In the genomic region with DNA sequence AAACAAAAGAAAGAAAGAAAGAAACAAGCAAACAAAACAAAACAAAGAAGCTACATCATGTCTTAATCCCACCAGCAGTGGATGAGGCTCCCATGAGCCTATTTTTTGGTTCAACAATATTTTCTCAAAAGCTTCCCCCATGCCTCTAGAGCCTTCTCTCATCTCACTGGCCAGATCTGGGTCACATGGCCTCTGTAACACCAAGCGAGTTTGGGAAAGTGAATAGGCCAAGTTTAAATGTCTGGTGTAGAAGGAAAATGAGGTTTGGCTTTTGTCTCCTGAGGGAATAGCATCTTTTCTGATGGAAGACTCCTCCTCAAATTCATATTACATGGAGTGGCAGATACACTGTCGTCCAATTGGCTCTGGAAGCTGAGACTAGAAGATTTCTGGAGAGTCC, we compare ENCODE assay signal across 30 mouse cellular contexts.
"Had no signal": no experiment of that assay in that cellular context is flagged by ENCODE, and none has a peak within 500 bp of the region (broad histone marks: within the 10 kb centered on the region; RNA-seq: fewer than 3 reads in every experiment).

No protein-coding gene starts in this region.

- H3K4me2 ChIP-seq: limb, embryonic 12.5 days; limb, embryonic 13.5 days; limb, embryonic 15.5 days; liver, embryonic 11.5 days; liver, embryonic 12.5 days; liver, embryonic 13.5 days; liver, embryonic 15.5 days; lung, embryonic 14.5 days; lung, embryonic 15.5 days; midbrain, embryonic 11.5 days; midbrain, embryonic 12.5 days; midbrain, embryonic 13.5 days; midbrain, embryonic 15.5 days; neural tube, embryonic 12.5 days; neural tube, embryonic 13.5 days had no signal

- H3K4me3 ChIP-seq: limb, embryonic 10.5 days; limb, embryonic 12.5 days; limb, embryonic 13.5 days; limb, embryonic 15.5 days; liver, embryonic 12.5 days; liver, embryonic 13.5 days; liver, embryonic 15.5 days; lung, embryonic 15.5 days; megakaryocyte, embryonic 14.5 days; midbrain, embryonic 10.5 days; midbrain, embryonic 12.5 days; midbrain, embryonic 13.5 days; midbrain, embryonic 15.5 days; neural tube, embryonic 12.5 days; neural tube, embryonic 13.5 days had no signal

- H3K9ac ChIP-seq: limb, embryonic 12.5 days; limb, embryonic 13.5 days; limb, embryonic 15.5 days; liver, embryonic 12.5 days; liver, embryonic 13.5 days; liver, embryonic 14.5 days; liver, embryonic 15.5 days; liver, postnatal 0 days; lung, embryonic 14.5 days; lung, embryonic 15.5 days; midbrain, embryonic 12.5 days; midbrain, embryonic 13.5 days; midbrain, embryonic 15.5 days; neural tube, embryonic 12.5 days; neural tube, embryonic 13.5 days had no signal

- H3K36me3 ChIP-seq: limb, embryonic 10.5 days; limb, embryonic 12.5 days; limb, embryonic 13.5 days; limb, embryonic 15.5 days; liver, embryonic 12.5 days; liver, embryonic 13.5 days; liver, embryonic 15.5 days; lung, embryonic 15.5 days; midbrain, embryonic 10.5 days; midbrain, embryonic 12.5 days; midbrain, embryonic 13.5 days; midbrain, embryonic 15.5 days; neural tube, embryonic 12.5 days; neural tube, embryonic 13.5 days had no signal

- H3K27me3 ChIP-seq: limb, embryonic 12.5 days; limb, embryonic 13.5 days; limb, embryonic 15.5 days; liver, embryonic 12.5 days; liver, embryonic 13.5 days; liver, embryonic 15.5 days; lung, embryonic 15.5 days; megakaryocyte, embryonic 14.5 days; midbrain, embryonic 12.5 days; midbrain, embryonic 13.5 days; midbrain, embryonic 15.5 days; neural tube, embryonic 12.5 days; neural tube, embryonic 13.5 days had no signal

- H3K4me1 ChIP-seq: liver, embryonic 12.5 days; liver, embryonic 13.5 days; liver, embryonic 15.5 days; megakaryocyte, embryonic 14.5 days; neural tube, embryonic 12.5 days had no signal

- H3K27ac ChIP-seq: limb, embryonic 10.5 days; limb, embryonic 12.5 days; limb, embryonic 13.5 days; limb, embryonic 15.5 days; liver, embryonic 12.5 days; liver, embryonic 13.5 days; liver, embryonic 14.5 days; liver, embryonic 15.5 days; lung, embryonic 15.5 days; macrophage; midbrain, embryonic 10.5 days; midbrain, embryonic 12.5 days; midbrain, embryonic 15.5 days; neural tube, embryonic 12.5 days had no signal

- H3K9me3 ChIP-seq: limb, embryonic 10.5 days; limb, embryonic 12.5 days; limb, embryonic 13.5 days; limb, embryonic 15.5 days; liver, embryonic 12.5 days; liver, embryonic 13.5 days; liver, embryonic 15.5 days; lung, embryonic 15.5 days; megakaryocyte, embryonic 14.5 days; midbrain, embryonic 10.5 days; midbrain, embryonic 12.5 days; midbrain, embryonic 13.5 days; midbrain, embryonic 15.5 days; neural tube, embryonic 12.5 days; neural tube, embryonic 13.5 days had no signal

- DNase-seq: left cerebral cortex, postnatal 4 days; liver; liver, embryonic 13.5 days; liver, postnatal 0 days; lung, adult 2 months; lung, embryonic 14.5 days; lung, postnatal 10 days; lung, postnatal 14 days; lung, postnatal 36 days; lung, postnatal 4 days; midbrain, embryonic 14.5 days had no signal

- ATAC-seq: liver, embryonic 12.5 days; liver, postnatal 0 days; midbrain, embryonic 13.5 days; midbrain, embryonic 15.5 days; midbrain, embryonic 16.5 days had no signal
